Comparison of ENCODE assay signal across 23 mouse cellular contexts in genomic region chr11:29603581-29603980, GRCm38 (mm10). TPM values are rescaled to one million over a fixed set of nuclear protein-coding genes. Genes with fewer than 3 reads are reported as not detected.
"Had no signal": no experiment of that assay in that cellular context is flagged by ENCODE, and none has a peak within 500 bp of the region (broad histone marks: within the 10 kb centered on the region; RNA-seq: fewer than 3 reads in every experiment).

No protein-coding gene starts in this region.

- DNase-seq: kidney, adult 2 months; kidney, postnatal 25 days; layer of hippocampus, adult 9-11 months; liver; lung, adult 18-20 months; lung, postnatal 10 days; lung, postnatal 36 days; thymus, adult 2 months; thymus, postnatal 14 days had no signal

- H3K9me3 ChIP-seq: limb, embryonic 10.5 days; limb, embryonic 13.5 days; liver, embryonic 12.5 days; liver, embryonic 15.5 days; lung, embryonic 15.5 days; midbrain, embryonic 10.5 days; midbrain, embryonic 13.5 days had no signal

- H3K27ac ChIP-seq: kidney, postnatal 0 days; layer of hippocampus, adult 2 months; limb, embryonic 10.5 days; limb, embryonic 13.5 days; liver, embryonic 12.5 days; liver, embryonic 15.5 days; lung, embryonic 15.5 days; midbrain, embryonic 10.5 days; midbrain, embryonic 13.5 days had no signal

- H3K9ac ChIP-seq: limb, embryonic 13.5 days; liver, embryonic 12.5 days; liver, embryonic 15.5 days; lung, embryonic 15.5 days; midbrain, embryonic 13.5 days had no signal

- H3K4me3 ChIP-seq: layer of hippocampus, adult 2 months; limb, embryonic 10.5 days; limb, embryonic 13.5 days; liver, embryonic 12.5 days; liver, embryonic 15.5 days; lung, embryonic 15.5 days; megakaryocyte, embryonic 14.5 days; midbrain, embryonic 10.5 days; midbrain, embryonic 13.5 days; myocyte had no signal

- H3K4me1 ChIP-seq: limb, embryonic 10.5 days; limb, embryonic 13.5 days; liver, embryonic 12.5 days; liver, embryonic 15.5 days; lung, embryonic 15.5 days; midbrain, embryonic 10.5 days; midbrain, embryonic 13.5 days had no signal

- H3K27me3 ChIP-seq: limb, embryonic 13.5 days; liver, embryonic 12.5 days; liver, embryonic 15.5 days; lung, embryonic 15.5 days; midbrain, embryonic 13.5 days had no signal

- H3K36me3 ChIP-seq: limb, embryonic 10.5 days; limb, embryonic 13.5 days; liver, embryonic 12.5 days; liver, embryonic 15.5 days; lung, embryonic 15.5 days; midbrain, embryonic 10.5 days; midbrain, embryonic 13.5 days had no signal

RNA-seq across cellular contexts. Expression of gene Clhc1, which starts 55.8 kb away (rescaled TPM):
- polyA plus RNA-seq: large intestine, adult 2 months; small intestine, adult 2 months; spleen, adult 2 months; thymus, adult 2 months had no signal
